Mouse (Mus musculus): ENCODE data around the gene Map7d3.

The Map7d3 gene

DNA sequence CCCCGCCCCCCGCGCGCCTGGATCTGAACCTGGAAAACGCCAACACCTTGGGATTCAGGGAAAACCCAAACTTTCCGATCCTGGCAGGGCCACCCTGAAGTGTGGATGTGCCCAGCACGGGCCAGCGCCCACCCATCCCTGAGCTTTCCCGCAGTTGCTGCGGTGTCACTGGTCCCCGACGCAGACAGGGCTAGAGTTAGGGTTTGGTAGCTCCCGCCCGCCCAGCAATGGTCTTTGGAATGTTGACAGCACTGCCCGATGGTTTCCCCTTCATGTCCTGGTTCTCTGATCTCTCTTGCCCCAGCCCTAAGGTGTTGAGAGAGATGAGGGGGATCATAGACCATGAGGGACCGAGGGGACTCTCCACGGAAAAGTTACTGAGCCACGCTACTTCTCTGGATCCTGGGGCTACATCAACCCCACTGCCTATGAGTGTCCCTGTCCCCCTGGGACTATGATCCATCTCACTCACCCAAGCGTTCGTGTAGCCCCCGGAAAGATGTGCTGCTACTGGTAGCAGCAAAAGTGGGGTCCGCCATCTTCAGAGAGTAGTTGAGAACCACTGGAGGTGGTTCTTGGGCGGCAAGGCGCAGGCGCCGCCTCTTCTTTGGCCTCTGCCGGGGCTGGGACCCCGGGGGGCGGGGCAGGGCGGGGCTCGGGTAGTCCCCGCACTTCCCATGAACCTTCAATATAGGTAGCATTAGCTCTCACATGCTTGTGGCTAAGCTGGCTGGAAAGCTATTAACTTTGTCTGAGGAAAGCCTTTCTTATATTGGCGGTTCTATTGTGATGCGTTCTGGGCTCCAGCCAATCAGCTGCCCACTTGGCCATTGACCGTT lies at the start of gene Map7d3:
Map7d3 (minus strand) TSS at position 562 of the 839 bp plus-strand sequence.
- DNase-seq (ENCODE audit: low spot score): peak; percentile 30

DNA sequence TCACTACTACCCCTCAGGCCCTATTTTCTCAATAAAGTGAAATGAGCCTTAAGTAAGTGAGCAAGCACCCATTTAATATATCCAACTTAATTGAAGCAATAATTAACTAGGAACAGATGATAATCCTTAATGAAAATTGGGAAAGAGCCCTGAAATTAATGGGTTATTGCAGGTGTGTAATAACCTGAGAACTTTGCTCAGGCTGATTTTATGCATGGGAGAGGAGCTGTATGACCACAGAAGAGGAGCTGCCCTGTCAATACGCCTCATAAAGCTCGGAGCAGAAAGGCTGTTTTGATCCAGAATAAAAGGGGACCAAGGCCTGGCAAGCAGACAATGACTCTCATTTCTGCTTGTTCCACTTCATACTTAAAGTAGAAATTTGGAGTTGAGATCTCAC lies 47.7 kb upstream of the Map7d3 start, which contains the start of gene Adgrg4:
Adgrg4 (plus strand) TSS at position 301 of the 400 bp plus-strand sequence.
- DNase-seq (ENCODE audit: low spot score): no peak

DNA sequence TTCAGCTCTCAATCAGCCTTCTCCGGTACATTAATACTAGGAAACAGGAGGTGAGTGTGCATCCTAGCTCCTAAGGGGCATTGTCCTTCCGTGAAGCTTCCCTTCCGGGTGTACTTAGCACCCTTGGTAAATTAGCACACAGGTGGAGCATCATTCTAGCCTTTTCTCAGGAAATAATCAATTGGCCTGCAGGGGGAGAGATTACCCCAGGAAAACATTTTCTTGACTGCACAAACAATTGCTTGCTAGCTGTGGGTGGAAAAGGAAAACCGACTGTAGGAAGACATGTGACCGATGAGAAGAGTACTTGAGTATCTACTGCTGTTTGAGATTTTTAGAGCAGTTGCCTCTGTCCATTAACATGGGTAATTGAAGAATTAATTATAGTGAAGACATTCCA lies 19.1 kb upstream of the Map7d3 start:
- no peak for DNase-seq (ENCODE audit: low spot score)

DNA sequence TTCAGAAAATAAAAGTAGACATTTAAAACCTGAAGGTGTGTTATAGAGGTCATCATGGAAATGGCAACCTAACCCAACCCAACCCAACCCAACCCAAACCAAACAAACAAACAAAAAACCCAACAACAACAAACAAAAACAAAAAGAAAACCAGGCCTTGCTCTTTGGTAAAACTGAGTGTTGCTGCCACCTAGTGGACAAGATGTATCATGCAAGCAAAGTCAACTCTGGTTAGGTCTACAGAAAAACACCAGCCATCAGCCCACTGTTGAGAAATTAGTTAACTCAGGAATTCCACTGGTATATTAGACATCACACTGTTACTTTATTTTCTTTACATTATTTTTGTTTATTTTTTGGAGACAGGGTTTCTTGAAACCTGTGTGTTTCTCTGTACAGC lies 17.2 kb upstream of the Map7d3 start:
- DNase-seq (ENCODE audit: low spot score): peak; percentile 43

DNA sequence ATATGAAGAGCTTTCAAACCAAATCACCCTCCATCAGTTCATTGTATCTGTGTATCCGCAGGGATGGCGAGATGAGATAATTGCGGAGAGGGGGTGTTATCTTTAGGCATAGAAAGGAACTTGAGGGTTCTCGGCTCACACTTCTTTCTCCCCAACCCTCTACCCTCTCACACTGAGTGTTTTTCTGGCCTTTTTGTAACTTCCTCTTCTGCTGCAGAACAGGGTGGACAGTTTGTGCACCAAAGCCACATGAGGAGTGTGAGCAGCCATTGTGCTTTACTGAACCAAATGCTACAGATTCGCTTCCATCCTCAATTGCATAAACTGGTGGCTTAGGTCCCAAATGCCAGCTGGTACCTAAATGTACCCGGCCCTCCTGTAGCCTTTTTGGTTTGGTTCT lies 13.7 kb upstream of the Map7d3 start:
- no peak for DNase-seq (ENCODE audit: low spot score)

DNA sequence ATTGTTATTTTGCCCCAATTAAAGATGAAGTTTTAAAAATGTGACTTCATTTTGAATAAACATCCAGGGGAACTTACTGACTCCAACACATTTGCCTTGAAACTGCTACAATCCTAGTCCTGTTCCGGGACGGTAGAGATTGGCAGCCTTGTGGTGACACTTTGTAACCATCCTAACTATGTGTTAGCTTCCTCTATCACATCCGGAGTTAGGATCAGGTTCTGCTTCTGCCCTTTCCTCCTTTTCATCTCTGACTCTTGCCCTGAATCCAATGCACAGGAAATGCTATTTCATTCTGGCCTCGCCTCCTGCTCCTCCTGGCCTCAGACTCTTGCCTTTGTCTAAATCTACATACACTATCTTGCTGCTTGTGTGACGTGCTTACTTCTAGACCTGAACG lies 5.4 kb upstream of the Map7d3 start:
- no peak for DNase-seq (ENCODE audit: low spot score)

DNA sequence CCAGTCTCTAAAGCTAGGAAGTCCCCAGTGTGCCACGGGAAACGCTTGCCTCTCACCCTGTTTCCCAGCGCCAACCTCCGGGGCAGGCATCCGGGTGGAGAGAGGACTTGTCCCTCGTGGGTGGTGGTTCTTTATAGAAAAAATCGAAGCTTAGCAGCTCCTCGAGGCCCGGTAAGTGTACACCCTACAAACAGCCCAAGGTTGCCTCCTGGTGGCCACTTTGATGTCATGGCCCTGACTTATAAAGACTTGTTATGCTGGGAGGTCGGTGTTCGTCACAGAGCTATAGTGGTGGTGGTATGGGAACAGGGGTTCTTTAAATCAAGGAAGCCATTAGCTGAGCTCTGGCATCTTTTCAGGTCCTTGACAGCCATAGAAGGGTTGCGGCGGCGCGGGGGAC lies 30.9 kb downstream of the Map7d3 start:
- DNase-seq (ENCODE audit: low spot score): peak; percentile 71

DNA sequence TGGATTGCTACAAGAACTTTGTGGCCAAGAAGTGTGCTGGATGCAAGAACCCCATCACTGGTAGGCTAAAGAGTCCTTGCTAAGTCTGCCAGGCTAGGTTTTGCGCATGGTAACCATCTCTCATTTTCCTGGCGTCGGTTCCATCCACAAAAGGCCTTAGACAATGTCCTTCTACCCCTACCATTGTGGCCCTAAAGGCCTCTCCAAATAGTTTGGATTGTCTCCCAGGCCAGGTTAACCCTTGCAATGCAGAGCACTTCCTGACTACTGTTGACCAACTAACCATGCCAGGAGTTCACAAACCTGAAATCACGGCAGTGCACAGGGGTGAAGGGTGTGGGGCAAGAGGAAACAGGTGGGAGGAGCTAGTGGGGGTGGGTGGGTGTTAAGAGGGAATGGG lies 31.5 kb downstream of the Map7d3 start:
- no peak for DNase-seq (ENCODE audit: low spot score)

DNA sequence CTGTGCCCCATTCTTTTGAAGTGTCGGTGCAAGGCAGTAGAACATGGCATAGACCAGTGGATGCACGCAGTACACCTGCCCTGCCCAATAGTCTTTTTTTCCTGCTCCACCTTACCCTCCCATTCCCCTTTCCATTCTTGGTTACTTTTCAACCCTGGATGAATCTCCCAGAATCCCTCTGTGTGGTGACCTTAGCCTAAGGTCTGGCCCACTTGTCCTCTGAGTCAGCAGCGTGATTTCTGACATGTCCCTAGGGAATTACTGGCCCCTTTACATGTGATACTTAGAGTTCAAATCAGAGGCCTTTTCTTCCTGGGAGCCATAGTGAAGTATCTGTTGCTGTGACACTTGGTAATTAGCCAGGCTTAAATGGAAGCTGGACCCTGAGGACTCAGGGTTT lies 34.6 kb downstream of the Map7d3 start:
- no peak for DNase-seq (ENCODE audit: low spot score)

DNA sequence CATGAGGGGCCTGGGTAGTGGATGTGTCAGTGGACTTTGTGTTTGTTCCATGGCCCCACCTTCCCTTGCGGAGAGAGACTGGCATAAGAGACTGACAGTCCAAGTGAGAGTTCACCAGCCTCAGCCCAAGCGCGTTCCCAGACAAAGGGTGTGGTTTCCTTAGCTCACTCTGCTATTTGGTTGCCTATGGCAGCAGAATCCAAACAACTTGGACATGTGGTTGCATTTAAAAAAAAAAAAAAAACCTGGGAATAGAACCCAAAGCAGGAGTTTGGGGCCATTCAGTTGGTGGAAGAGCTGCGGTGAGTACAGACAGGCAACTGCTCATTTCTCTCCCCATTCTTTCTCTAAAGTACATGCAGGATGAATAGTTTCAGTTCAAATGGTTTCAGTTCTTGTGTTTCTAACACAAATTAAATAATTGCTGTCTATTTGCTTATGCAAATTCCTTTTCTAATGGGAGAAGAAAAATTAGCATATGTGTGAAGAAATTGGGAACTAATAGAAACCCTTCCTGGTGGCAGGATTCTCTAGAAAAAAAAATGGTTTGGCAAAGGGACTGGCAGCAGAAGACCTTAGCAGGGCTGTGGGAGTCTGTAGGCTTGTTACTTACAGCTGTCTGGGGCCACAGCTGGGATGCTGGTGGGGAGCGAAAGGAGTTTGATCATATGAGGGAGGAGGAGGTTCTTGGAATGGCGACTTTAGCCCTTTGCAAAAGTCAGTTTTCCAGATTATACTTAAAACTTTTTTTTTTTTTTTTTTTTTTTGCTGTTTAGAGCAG lies 35.7 kb downstream of the Map7d3 start:
- DNase-seq (ENCODE audit: low spot score): peak; percentile 19

DNA sequence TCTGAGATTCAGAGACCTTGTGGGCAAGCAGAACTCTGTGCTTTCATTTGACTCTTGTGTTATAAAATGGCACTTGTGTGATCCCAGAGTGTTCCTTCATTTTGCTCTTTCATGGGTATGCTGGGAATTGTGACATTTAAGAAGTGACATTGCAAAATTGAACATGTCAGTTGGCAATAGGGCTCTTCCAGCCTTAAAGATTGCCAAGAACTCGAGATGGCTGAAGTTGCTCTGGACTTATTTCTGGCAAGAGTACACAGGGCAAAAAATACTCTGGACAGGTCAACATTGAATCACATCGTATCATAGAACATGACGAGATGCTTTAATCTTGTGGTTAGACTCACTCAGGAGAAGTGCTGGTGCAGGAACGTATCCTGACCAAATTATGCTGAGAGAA lies 48.8 kb downstream of the Map7d3 start:
- DNase-seq (ENCODE audit: low spot score): no peak

DNA sequence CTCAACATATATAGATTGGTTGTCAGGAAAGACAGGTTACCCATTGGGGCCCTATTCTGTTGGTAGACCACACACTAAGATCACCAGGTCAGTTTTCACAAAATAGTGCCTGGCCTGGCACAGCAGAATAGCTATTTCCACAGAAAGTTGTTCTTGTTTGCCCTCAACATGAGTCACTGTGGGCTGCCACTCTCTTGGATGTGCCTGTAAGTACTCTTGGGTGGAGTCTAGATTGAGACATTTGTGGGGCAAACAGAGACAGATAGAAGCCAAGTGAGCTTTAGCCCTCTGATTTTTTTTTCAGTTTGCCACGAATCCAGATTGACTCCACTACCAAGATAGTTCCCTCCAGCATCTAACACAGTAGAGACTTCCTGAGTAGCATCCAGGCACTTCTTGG lies 50.4 kb downstream of the Map7d3 start:
- DNase-seq (ENCODE audit: low spot score): no peak

DNA sequence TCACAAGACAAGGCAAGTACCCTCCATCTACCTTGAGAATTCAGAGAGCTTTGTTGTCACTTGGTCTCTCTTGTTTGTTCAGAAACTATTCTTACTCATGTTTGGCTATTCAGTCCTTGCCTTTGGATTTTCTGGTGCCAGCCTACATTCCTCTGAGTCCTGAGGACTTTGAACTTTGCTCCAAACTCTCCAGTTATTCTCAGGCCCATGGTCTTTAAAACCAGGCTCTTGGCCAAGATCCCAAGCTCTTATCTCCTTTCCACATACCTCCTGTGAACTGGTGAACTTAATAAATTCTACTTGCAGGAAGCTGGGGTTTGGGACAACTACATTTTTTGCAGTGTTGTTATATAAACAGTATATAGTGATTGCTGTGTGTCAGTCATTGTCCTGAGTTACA lies 52.3 kb downstream of the Map7d3 start:
- DNase-seq (ENCODE audit: low spot score): no peak

DNA sequence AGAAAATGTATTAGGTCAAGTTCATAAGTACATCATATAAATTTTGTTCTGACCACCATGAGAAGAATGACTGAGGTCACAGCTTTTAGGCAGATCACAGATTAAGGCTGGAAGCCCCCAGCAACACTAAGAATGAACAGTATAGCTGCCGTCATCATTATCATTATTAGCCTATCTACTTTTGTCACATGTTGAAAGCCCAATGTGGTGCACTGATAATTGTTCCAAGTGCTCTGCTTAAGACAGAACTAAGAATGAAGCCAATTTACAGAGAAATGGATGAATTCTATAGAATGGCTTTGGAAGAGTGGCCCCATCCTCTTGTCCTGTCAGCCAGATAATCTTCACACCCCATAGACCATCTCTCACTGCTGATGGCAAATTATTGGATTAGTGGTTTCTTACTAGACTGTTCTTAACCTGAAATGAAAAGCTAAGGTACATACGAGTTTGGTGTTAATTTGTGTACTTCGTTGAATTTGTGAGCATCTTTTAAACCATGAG lies 61.8 kb downstream of the Map7d3 start:
- no peak for DNase-seq (ENCODE audit: low spot score)

DNA sequence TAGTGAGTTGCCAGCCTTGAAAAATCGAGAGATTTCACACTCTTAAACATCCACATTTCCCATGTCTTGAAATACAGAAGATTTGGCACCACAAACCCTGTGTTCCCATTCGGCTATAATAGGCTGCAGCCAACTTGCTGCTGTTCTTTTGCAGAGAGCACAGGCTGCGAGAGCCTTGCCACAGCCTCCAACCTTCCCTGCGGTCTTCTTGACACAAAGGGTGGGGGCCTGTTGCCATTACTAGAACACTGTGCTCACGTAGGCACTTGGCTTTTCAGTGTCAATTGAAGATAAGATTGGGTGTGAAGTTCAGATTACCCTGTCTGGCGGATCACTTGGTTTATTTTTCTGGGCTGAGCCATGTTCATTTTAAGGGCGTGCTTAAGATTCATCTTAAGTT lies 65.8 kb downstream of the Map7d3 start:
- DNase-seq (ENCODE audit: low spot score): no peak

DNA sequence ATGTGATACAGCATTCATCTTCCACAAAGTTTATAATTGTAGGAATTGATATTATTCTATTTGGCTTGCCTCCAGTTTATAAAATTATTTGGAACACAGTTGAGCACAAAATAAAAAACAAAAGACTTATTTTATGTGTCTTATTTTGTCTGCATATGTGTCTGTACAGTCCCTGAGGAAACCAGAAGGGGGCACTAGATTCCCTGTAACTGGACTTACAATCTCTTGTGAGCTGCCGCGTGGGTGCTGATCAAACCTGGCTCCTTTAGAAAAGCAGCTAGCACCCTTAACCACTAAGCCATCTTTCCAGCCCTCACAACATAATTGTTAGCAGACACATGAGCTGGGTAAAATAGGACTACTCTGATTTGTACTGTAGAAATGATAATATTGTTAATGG lies 66.5 kb downstream of the Map7d3 start:
- DNase-seq (ENCODE audit: low spot score): peak; percentile 60

DNA sequence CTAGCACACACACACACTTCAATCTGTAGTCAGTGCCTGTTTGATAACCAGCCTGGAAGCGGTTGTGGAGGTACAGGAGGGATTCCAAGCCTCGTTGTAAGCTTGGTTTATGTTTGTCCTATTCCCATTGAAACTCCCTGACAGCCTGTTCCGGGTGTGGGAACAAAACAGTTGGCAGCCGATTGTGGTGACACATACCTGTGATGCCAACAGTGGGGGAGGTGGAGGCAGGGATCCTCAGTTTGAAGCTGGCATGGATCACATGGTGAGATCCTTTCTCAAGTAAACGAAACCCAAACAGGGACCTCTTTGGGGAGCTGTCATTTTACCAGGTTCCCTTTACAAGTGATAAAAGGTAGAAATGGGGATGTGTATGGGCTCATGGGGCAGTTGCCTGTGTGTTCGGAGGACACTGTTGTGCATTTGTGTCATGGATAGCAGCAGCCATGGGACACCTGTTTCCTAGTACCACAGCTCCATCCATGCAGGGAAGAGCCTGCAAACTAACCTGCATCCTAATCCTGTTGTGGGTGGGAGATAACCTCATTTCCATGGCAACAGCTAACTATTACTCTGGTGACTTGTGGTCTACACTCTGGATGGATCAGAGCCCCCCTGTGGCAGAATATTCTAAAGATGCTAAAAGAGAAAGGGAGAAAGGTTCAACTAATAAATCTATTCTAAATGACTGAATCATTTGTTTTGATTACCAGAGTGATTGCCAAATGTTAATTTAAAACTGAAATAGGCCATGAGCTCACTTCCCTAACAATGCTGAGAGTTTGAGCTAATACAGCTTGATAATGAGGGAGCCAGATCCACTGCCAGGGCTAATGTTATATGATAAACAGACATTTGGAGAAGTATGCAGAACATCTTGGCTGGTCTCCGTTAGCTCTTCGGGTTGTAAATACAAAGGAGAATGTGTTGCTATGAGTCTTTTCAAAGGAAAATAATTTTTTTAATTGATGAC lies 68.5 kb downstream of the Map7d3 start:
- DNase-seq (ENCODE audit: low spot score): no peak

DNA sequence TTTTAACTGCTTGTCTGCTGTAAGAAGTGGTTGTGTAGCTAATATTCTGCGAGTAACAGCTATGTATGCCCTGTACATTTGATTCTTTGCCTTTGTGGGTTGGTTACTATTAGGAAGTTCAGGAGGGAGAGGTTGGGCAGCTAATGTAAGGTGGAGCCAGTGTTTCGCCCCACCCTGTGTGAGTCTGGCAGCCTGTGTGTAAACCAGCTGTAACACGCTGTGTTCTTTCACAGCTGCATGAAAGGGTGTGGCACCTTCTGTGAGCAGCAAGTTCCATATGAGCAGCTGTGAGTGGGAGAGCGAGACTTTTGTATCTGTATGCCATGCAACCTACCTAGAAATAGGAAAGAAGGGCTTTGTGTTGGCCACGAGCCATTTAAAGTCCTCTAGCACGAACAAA lies 70.0 kb downstream of the Map7d3 start:
- DNase-seq (ENCODE audit: low spot score): no peak

DNA sequence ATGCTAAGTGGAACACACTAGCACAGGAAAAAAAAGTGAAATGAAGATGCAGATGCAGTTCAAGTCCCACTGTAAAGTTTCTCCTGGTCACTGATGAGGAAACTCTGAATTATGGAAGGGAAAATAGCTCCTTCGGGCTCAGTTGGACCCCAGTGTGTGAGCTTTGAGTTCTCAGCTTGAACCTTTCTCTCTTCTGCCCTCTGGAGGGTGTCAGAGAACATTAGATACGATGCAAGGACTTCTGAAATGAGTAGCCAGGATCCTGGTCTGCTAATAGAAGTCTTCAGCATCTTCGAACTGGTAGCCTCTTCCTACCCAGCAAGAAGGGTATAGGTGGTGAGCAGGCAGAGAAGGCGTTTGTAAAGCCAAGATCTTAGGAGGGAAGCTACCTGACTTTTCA lies 70.6 kb downstream of the Map7d3 start:
- peak; percentile 4 for DNase-seq (ENCODE audit: low spot score)

All from embryo, embryonic 10.5 days (tissue).